Mouse (Mus musculus) left cerebral cortex, postnatal 4 days (tissue): ENCODE measurements around the gene Tmppe. TPM values are rescaled to one million over a fixed set of nuclear protein-coding genes. Genes with fewer than 3 reads are reported as not detected.
"Not testable (repeated sequence)": the region's sequence is repeated elsewhere in the genome, so short reads cannot be mapped to it uniquely, and the experiment has no call there.

Source experiments
- DNase-seq: peaks from one replicate; pipeline ENCODE4 v3.0.0-alpha.2; 2022
- intact Hi-C: fragments of 180-260 bp; cut with DNase I; formaldehyde crosslinking; loops from one replicate; pipeline ENCODE4 v1.15.1; 2025
- total RNA-seq, 2 experiments: library from RNA; stranded (reverse); gene quantifications; 2 replicates each; pipeline ENCODE4 v1.2.3; 2021

Gene Tmppe
- total RNA-seq: 10 to 100 TPM; 11.1 to 11.4 TPM

DNA sequence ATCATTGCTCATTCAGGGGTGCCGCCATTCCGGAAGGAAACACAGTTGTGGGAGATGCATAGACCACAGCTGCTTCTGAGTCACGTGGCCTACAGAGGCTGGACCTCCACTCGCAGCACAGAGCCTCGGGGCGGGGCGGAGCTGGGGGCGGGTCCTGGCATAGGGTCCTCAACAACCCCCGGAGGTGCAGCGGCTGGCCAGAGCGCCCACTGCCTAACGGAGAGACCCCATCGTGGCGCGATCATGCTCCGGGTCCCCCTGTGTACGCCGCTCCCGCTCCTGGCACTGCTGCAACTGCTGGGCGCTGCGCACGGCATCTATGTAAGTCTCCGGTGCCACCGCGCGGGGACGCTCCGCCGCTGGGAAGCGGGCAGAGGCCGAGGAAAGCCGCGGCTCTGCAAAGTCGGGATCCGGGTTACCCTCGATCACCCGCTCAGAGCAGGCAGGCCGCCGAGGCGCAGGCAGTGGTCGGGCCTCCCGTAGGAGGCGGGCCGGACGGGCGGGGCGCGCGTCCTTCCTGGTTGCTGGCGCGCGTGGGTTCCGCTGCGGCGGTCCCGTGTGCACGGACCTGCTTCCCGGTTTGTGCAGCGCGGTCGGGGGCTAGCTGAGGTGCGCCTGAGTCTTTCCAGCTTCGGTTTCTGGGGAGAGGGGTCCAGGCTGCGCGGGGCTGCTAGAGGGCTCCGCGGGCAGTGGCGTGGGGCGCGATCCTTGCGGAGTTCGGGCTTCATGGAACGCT is at the start of gene Tmppe, which contains the start of gene Glb1:
TSS of gene Tmppe (plus strand) at position 157 of the 736 bp plus-strand sequence.
TSS of gene Glb1 (plus strand) at position 128 of the 736 bp plus-strand sequence.
- intact Hi-C loops: no loop called here
- peak; percentile 86 for DNase-seq

DNA sequence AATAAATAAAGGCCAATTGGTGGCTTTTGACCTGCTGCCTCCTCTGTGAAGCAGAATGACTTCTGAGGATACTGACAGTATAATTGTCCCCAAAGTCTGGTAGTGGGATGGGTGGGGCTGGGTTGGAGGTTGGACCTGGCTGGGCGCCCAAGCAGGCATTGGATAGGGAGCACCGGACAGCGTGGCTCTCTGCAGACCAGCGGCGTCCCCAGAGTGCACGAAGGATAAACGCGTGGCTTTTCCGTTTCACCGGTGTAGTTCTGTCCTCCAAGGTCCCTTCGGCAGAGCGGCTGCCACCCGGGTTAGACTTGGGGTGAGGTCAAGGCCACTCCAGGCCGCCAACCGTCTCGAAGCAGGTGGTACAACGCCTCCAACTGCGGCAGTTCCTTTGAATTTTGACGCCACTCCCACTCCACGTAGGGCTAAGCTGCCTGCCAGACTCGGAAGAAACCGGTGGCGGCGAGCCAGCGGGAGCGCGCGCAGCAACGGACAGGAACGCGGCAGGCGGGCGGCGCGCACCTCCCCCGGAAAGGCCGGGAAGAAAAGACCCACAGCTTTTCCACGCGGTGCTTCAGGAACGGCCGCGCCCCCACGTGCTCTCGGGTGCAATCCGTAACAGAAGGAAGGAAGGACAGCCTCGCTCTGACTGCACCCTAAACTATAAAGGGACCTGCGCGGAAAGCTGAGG is 33.0 kb upstream of the Tmppe start:
- DNase-seq: peak; percentile 85
- intact Hi-C loops: no loop called here

DNA sequence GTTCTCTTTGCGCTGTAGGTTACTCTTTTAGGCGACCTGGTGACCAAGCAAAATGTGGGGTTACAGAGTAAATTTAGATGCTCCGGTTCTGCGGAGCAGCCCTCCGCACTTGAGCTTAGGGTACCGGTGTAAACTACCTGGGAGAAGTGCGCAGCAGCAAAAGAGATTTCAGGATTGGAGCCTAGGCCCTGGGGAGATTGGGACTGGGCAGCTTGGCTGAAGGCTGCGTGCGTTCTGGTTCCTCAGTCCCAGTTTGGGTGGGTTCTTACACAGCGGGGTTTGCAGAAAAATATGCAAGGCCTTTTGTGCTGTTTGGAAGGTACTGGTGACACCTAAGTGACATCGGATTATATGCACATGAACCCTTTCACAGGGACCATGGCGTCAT is 32.4 kb upstream of the Tmppe start:
- no peak for DNase-seq
- intact Hi-C loops: no loop called here

DNA sequence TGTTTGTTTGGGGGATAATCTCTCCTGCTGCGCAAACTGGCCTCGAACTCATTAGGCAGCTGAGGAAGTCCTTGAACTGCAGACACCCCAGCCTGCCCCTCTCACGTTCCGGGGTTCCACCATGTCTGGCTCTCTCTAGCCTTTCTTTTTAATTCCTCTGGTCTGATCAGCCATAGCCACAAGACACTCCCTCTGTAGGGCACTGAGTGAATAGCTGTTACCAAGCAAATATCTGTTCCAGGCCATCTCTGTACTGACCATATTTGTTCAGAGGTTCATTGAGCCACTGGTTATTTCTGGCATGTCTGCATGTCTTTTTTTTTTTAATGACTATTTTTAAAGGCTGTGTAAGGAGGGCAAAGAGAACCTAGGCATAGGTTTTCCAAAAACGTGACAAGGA is 31.5 kb upstream of the Tmppe start:
- intact Hi-C loops, DNase-seq: not testable (repeated sequence)

DNA sequence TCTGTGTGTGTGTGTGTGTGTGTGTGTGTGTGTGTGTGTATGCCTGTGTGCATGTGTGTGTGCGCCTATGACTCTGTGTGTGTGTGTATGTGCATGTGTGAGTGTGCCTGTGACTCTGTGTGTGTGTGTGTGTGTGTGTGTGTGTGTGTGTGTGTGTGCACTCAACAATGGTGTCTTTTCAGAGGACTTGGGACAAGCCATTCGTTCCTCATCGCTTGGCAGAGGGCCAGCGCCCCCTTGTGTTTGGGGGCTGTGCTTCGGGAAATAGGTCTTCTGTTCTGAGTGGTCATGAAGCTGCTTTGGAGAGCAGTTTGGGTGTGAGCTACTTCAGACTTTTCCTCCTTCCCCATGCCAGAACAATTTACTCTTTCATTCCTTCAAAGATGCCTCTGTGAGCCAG is 29.2 kb upstream of the Tmppe start:
- DNase-seq: peak; percentile 45
- intact Hi-C loops: loop anchor here (10.0 kb wide), 1 partner anchor 47 kb away; no protein-coding TSS in a partner anchor

DNA sequence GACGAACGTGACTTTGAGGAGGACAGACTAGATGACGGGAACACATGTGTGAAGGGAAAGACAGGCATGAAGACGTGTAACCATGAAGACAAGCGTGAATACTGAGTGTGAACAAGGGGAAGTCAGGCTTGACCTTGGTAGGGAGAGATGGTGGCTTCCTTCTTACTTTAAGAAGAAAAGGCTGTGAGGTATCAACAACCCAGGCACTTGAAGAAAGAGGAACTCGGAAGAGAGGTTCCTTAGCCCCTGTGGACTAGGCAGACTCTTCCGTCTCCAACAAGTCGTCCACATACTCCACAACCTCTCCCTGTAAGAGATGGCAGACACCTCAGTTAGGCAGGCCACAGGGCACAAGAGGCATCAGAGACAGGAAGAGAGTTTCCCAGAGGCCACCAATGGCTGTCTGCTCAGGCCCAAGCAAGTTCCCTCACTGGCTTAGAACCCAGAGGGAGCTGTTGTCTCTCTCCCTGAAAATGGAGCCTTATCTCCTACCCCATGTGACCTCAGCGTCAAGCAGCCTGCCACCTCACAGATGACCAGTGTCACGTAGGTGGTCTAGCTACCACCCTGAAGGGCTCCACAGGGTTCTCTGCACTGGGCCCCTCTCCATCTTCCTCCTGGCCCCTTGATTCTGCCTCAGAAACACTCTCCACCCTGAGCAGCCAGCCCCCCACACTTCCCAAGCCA is 25.5 kb upstream of the Tmppe start:
- no peak for DNase-seq
- intact Hi-C loops: loop anchor here (10.0 kb wide), 1 partner anchor 51 kb away; no protein-coding TSS in a partner anchor

DNA sequence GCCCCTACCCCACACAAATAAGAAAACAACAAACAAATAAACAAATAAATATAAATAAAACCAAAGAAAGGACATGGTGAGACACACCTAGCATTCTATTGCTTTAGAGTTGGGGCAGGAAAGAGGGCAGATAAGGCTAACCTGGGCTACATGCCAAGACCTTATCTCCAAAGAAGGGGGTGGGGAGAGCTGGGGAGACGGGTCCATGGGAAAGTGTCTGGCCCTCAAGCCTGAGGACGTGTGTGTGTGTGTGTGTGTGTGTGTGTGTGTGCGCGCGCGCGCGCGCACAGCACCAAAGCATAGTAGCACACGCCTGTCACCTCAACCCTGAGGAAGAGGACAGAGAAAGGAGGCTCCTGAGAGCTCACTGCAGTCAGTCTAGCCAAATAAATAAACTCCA is 23.7 kb upstream of the Tmppe start:
- DNase-seq: no peak
- intact Hi-C loops: loop anchor here (10.0 kb wide), 1 partner anchor 52 kb away; no protein-coding TSS in a partner anchor

DNA sequence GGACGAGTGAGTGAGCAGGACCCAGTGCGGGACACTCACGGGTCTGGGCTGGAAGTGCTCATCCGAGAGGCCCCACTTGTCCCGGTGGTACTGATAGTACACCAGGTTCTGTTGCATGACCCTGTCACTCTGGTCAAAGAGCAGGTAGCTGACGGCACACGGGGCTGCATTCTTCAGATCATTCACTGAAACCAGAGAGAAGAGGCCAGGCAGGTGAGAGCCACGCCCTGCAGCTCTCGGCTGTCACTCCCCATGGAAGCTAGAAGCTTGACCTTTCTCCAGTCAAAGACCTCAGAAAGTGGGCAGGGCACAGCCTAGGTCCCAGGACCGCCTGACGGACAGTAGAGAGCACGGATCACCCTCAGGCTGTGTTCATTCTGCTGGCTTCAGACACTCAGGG is 21.0 kb upstream of the Tmppe start:
- DNase-seq: no peak
- intact Hi-C loops: loop anchor here (5.0 to 10.0 kb wide), 2 partner anchors 55 to 388 kb away; no protein-coding TSS in a partner anchor

DNA sequence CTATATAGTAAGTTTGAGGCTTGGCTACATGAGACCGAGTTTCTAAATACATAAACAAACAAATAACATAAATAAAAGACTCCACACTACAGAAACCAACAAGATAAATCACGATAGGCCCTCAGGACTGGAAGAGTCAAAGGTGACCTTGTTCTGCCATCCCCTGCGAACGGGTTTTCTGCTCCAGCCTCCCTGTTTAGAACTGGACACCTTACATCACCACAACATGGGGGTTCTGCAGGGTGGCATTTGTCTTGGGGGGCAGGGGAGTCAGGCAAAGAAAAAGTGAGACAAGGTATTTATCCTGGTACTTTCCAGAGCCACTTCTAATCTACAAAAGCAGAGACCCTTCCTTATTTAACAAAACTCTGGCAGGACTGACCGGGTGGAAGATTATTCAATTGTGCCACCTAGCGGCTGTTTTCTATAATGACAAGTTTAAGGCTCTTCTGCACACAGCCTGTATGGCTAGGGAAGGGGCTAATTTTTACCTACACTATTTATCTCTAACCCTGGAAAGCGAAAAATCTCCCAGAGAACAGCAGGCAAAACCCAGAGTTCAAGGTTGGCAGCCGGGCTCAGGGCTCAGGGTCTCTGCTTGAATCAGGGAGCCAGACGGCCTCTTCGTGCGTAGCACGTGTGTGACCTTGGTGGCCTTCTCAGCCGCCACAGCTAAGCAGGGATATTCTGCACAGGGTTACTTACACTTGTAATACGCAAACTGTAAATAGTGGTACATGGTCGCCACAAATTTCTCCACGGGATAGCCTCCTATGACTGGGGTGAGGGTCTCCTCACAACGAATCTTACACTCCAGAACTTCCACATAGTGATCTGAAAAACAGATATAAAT is 19.8 kb upstream of the Tmppe start:
- intact Hi-C loops: loop anchor here (5.0 kb wide), 1 partner anchor 389 kb away; no protein-coding TSS in a partner anchor
- DNase-seq: no peak

DNA sequence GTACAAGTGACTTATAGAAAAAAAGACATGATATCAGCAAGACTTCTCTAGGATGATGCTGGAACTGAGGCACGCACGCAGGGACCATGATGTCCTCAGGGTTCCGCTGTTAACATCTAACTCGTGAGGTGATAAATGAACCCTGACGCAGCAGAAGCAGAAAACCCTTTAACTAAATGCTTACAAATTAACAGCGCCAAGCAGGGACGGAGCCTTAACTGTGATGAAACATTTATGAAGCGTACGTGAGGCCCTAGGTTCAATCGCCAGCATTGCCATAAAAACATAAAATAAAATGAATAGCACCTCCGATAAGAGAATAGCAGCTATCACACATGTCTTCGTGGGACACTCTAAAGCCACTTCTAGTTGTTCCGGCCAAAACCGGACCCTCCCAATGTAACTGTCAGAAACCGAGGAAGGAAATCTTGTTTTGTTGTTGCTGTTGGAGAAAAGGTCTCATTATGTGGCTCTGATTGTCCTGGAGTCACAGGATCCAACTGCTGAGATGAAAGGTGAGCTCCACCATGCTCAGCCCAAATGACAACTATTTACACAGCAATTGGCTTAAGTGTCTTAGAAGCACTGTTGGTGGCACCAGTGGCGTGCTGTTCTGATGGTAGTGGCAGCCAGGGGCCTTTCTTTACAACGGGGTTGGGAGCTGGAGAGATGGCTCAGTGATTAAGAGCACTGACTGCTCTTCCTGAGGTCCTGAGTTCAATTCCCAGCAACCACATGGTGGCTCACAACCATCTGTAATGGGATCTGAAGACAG is 17.8 kb upstream of the Tmppe start:
- no peak for DNase-seq
- intact Hi-C loops: loop anchor here (5.0 kb wide), 1 partner anchor 391 kb away; no protein-coding TSS in a partner anchor

DNA sequence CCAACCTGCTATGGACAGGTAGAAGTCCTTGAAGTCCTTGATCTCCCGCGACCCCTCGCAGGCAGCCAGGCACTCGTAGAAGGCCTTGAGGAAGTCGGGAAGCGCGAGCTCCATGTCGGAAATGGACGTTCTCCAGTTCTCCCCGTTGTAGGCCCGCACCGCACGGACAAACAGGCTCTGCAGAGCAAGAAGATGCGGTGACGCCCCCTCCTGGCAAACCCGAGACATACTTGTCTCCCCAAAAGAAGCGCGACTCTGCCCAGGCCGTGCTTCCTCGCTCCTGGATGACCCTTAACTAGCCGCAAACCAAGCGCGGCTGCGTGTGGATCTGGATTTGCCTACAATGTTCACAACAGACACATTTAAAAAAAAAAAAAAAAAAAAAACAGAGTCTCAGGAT is 16.2 kb upstream of the Tmppe start:
- DNase-seq: no peak
- intact Hi-C loops: loop anchor here (5.0 kb wide), 1 partner anchor 392 kb away; no protein-coding TSS in a partner anchor

DNA sequence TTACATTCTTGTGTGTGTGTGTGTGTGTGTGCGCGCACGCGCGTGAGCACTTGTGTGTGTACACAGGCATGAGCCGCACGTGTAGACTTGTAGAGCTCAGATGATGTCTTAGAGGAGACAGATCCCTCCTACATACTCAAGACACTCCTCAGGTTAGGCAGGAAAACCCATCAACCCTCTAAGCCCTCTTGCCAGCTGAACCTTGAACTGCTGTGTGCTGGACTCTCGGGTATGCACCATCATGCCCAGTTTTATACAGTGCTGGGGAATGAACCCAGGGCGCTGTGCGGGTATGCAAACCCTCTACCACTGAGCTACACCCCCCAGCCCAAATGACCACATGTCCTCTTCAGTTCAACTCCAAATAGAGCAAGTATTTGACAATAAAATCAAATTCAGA is 15.7 kb upstream of the Tmppe start:
- intact Hi-C loops: no loop called here

DNA sequence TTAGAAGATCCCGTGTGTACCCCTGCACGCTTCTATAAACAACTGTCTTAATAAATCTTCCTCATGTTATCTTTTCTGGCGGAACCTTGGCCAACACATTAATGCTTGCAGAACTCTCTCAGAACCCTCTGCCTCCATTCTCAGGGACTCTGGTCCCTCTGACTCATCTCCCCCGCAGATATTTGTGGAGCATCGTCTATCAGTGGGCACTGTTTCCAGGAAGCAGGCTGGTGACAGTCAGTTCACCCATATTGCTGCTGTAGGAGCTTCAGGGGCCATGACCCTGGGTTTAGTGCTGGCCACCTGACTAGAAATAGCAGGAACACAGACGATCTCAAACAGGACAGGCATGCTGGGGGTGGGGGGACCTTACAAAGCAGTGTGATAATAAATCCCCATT is 13.8 kb upstream of the Tmppe start:
- intact Hi-C loops: no loop called here
- no peak for DNase-seq

More for the DNA sequence above, 15.7 kb upstream of the Tmppe start:
- DNase-seq: no peak

DNA sequence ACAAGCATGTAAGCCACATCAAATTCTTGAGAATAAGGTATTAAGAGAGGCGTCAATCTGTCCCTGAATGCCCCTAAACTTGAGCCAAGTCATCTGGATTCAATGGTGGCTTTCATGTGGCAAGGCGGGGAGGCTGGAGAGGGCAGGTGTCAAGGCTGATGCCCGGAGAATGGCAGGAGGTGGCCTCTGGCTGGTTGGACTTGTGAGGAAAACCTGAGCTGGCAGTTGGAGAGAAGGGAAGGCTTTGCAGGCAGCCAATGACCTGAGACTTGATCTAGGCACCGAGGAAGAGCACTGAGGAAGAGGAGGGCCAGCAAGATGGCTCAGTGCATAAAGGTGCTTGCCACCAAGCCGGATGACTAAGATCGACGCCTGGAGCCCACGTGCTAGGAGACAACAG is 12.6 kb upstream of the Tmppe start:
- intact Hi-C loops: no loop called here
- DNase-seq: peak; percentile 14

DNA sequence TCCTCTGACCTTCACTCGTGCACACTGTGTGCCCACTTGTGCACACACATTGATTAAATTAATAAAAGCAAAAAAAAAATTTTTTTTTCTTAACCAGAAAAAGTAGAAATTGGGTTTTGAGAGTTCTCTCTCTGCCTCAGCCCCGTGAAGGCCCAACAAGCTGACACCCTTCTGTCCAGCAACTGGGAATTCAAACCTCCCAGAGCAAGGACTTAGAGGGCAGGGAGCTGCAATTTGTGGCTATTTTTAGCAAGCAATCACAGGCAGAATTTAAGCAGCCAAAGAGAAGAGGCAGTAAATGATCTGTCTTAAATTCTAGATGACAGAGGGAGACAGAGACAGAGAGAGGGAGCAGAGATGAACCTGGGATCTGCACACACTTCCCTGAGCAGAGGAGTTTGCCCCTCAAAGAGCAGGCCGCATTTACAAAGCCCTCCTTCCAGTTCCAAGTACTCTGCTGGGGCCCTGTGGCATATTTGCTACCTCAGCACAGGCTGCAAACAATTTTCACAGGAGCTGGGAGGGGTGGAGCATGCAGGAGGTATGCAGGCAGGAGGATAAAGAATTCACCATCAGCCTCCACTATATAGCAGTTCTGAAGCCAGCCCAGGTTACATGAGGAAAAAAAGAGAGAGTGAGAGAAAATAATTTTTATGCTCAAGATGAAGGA is 12.1 kb upstream of the Tmppe start:
- intact Hi-C loops: no loop called here

DNA sequence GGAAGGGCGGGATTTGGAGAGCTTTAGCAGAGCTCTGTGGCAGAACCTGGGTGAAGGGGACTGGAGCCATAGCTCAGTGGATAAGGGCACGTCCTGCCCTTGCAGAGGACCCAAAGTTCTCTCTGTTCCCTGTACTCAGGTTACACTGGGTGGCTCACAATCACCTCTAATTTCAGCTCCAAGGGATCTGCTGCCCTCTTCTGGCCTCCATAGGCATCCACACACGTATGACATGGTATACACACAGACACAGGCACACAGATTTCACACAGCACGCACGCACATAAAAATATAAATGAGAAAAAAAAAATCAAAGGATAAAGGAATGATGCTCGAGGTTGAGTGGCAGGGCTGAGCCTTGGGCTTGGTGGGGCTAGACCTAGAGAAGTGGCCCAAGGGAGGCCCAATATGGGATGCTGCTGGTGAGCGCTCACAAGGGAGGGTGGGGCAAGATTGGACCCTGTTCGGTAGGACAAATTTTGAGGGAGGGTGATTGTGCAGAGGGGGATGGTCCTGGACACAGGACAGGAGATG is 11.5 kb upstream of the Tmppe start:
- intact Hi-C loops: no loop called here
- no peak for DNase-seq

More for the DNA sequence above, 12.1 kb upstream of the Tmppe start:
- no peak for DNase-seq

DNA sequence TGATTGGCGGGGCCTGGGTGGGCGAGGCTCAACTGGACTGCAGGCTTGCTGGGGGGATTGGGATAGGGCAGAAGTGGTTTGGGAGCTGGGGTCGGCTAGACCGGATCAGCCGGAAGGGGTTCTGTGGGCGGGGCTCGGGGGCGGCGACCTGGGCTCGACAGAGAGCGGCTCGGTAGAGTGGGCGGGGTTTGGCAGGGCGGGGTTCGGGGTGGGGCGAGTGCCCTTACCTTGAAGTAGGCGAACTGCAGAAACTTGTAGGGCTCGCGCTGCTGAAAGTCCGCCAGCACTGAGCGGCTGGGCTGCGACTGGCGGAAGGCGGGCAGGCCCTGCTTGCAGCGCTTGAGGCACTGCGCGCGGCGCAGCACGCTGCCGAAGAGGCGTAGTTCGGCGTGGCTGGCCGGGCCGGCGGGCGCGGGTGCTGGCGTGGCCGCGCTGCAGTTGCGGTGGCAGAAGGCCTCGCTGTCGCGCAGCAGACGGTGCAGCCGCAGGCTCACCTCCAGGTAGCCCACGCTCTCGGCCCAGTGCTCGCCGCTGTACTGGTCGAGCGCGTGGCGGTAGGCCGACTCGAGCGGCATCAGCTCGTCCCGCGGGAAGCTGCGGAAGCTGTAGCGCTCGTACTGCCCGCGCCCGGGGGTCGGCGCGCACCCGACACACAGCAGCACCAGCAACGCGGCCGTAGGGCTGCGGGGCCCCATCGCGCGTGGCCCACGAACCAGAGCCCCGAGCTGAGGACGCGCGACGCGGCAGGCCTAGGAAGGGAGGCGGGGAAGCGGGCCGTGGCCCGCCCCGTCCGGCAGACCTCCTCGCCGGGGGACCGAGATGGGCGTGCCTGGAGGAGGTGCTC is 10.8 kb upstream of the Tmppe start, which contains the start of gene Crtap:
TSS of gene Crtap (minus strand) at position 771 of the 844 bp plus-strand sequence.
- intact Hi-C loops: no loop called here
- peak; percentile 53 for DNase-seq

DNA sequence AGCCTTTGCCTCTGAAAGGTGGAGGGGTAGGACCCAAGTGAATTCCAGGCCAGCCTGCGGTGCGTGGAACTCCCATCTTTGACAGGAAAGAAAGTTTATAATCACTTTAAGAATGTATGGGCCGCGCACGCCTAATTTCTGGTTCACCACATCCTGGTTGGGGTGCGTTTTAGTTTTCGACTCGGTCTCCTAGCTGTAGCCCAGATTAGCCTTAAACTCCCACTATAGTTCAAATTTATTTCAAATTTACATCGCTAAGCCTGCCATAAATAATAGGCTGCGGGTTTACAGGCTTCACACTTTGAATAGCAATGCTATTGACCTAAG is 10.2 kb upstream of the Tmppe start:
- intact Hi-C loops: no loop called here
- DNase-seq: no peak
